Mouse (Mus musculus) liver, embryonic 16.5 days (tissue): ENCODE data around the gene Dlx3. TPM values are rescaled to one million over a fixed set of nuclear protein-coding genes. Genes with fewer than 3 reads are reported as not detected.

ENCODE experiments used
- ATAC-seq: fragments of 200-750 bp; cut with Nextera tagmentation; 2 replicates; pipeline ENCODE4 v1.8.0; 2017; ENCODE audit warnings: low read depth, mild to moderate bottlenecking, moderate number of reproducible peaks, moderate library complexity
- H3K27ac ChIP-seq: fragments of 300-500 bp; sonication (generic); 2 replicates; pipeline ENCODE4 v1.5.1; 2014; ENCODE audit warnings: mild to moderate bottlenecking, low read length
- H3K27me3 ChIP-seq: fragments of 300-500 bp; sonication (generic); 2 replicates; pipeline ENCODE4 v1.6.1; 2014; ENCODE audit warnings: low read depth, low read length, mixed read lengths; ENCODE audit not compliant: control insufficient read depth, insufficient read depth
- H3K36me3 ChIP-seq: fragments of 300-500 bp; sonication (generic); 2 replicates; pipeline ENCODE4 v1.6.1; 2014; ENCODE audit warnings: mild to moderate bottlenecking; ENCODE audit not compliant: control insufficient read depth, insufficient read depth
- H3K4me1 ChIP-seq: fragments of 300-500 bp; sonication (generic); 2 replicates; pipeline ENCODE4 v1.6.1; 2014; ENCODE audit warnings: low read depth, low read length, mixed read lengths; ENCODE audit not compliant: control insufficient read depth
- H3K4me2 ChIP-seq: fragments of 300-500 bp; sonication (generic); 2 replicates; pipeline ENCODE4 v1.6.1; 2014; ENCODE audit warnings: low read depth, low read length, mixed read lengths
- H3K4me3 ChIP-seq: fragments of 300-500 bp; sonication (generic); 2 replicates; pipeline ENCODE4 v1.5.1; 2014; ENCODE audit warnings: low read depth, mild to moderate bottlenecking, low read length
- H3K9ac ChIP-seq: fragments of 300-500 bp; sonication (generic); 2 replicates; pipeline ENCODE4 v1.6.1; 2014; ENCODE audit warnings: low read depth, low read length
- H3K9me3 ChIP-seq: fragments of 300-500 bp; sonication (generic); replicated peaks from 2 replicates; pipeline ENCODE4 v1.6.1; 2016; ENCODE audit warnings: low read length; ENCODE audit not compliant: control insufficient read depth
- WGBS: fragments of 180-500 bp; shearing (Covaris S2); extraction: QIAGEN DNeasy Blood & Tissue Kit; methylation state at CpG from one replicate; pipeline ENCODE4 v1.1.7; 2014; ENCODE audit not compliant: insufficient replicate concordance; 5-methylcytosine and 5-hydroxymethylcytosine counted together
- polyA plus RNA-seq: library from polyadenylated mRNA; unstranded; fragments of >200 nt; fragmentation: Nextera tagmentation; extraction: Ambion mirVana; gene quantifications from 2 replicates; pipeline ENCODE4 v1.2.1, GENCODE M21; 2015

The Dlx3 gene
- polyA plus RNA-seq, 1 experiment from 2014 or later, result not detected

DNA sequence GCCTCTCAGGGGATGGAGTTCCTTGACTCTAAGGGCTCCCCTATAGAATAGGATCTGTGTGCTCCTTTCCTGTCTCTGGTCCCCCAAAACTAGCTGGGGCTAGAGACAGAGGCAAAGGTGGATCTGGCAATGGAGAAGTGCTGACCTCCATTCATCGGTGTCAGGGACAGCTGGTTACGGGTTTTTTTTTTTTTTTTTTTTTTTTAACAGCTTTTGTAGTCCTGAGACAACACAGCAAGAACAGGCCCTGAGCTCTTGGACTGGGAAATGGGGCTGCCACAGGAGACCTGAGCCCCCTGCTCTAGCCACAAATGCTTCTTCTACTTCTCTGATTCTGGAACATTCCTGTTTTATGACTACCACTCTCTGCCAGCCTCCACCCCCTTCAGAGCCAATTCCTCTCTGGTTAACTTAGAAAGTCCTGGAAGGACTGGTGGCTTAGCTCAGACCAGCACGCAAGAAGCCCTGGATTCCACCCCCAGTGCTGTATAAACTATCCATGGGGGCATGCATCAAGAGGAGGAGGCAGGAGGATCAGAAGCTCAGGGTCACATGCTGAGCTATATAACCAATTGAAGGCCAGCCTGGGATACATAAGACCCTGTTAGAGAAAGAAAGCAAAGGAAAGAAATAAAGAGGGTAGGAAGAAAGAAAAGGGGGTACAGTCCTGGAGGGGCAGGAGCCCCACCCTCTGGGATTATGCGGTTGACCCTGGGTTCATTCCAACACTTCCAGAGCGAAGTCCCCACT is 21.4 kb upstream of the Dlx3 start:
- H3K27me3 ChIP-seq, result no peaks in the 10 kb centered on the region; the same call in 1 of the 2 replicates

DNA sequence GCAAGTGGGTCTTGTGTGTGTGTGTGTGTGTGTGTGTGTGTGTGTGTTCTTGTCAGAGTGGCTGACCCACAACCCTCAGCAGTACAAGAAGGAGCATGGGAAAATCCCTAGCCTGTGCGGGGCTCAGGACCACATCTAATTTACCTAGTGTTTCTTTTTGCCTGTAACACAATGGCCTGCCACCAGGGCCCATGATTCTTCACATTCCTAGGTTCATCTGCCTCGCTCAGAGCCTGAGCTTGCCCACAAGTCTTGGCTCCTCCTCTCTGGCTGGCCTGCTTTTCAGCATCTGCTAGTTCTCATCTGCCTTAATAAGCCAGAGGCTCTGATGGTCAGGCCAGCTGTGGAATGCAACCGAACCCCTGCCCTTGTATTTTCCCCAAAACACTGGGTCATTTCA is 19.5 kb upstream of the Dlx3 start:
- Histone ChIP-seq H3K27me3 (peaks cover 3% of the 10 kb centered on the region), H3K9me3 (no peaks in the 10 kb centered on the region), H3K4me2 (no peak overlapping the region), H3K9ac (no peak overlapping the region), H3K27ac (no peak overlapping the region), H3K4me3 (no peak overlapping the region), H3K4me1 (peaks cover 2% of the 10 kb centered on the region; the same call in 1 of the 2 replicates), H3K36me3 (no peaks in the 10 kb centered on the region)
- 37% methylated on average over 3 of the region's 3 CpGs for whole genome bisulfite sequencing
- no peak for ATAC-seq

More for the DNA sequence above, 21.4 kb upstream of the Dlx3 start:
- H3K9ac ChIP-seq, result no peak overlapping the region
- H3K36me3 ChIP-seq, result no peaks in the 10 kb centered on the region
- 58% methylated on average over 5 of the region's 5 CpGs for WGBS
- H3K4me3 ChIP-seq, result no peak overlapping the region
- H3K4me2 ChIP-seq, result no peak overlapping the region
- H3K27ac ChIP-seq, result no peak overlapping the region
- no peaks in the 10 kb centered on the region for H3K9me3 ChIP-seq
- peaks cover 2% of the 10 kb centered on the region; the same call in 1 of the 2 replicates for H3K4me1 ChIP-seq
- no peak for ATAC-seq

DNA sequence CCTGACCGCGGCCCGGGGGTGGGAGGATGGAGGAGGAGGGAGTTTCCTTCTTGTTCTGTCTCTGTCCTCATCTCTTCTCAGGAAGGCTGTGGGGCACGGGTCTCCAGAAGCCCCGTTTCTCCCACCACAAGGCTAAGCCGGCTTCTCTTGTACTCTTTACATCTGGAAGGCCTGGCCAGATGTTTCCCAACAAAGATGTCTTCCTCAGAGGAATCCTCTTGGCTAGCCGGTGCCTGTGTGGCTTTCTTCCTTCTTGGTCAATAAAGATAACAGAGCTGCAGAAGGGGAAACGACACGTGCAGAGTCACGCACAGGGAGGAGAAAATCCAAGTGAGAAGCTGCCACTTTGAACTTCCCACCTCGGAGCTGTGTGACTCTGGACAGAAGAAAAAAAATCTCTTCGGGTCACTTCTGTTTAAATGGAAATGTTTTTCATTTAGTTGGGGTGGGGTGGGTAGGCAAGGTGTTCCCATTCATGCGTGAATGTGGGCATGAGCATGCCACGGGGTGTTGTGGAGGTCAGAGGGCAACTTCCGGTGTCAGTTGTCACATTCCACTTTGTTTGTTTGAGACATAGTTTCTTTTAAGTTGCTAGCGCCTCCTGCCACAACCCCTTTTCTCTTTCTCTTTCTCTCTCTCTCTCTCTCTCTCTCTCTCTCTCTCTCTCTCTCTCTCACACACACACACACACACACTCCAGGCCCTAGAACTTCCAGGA is 18.7 kb upstream of the Dlx3 start:
- Histone ChIP-seq H3K9ac (no peak overlapping the region), H3K4me2 (no peak overlapping the region), H3K27ac (no peak overlapping the region), H3K36me3 (no peaks in the 10 kb centered on the region), H3K27me3 (peaks cover 12% of the 10 kb centered on the region), H3K4me1 (peaks cover 2% of the 10 kb centered on the region; the same call in 1 of the 2 replicates), H3K9me3 (no peaks in the 10 kb centered on the region), H3K4me3 (no peak overlapping the region)
- ATAC-seq, result no peak
- 14% methylated on average over 16 of the region's 16 CpGs for WGBS

DNA sequence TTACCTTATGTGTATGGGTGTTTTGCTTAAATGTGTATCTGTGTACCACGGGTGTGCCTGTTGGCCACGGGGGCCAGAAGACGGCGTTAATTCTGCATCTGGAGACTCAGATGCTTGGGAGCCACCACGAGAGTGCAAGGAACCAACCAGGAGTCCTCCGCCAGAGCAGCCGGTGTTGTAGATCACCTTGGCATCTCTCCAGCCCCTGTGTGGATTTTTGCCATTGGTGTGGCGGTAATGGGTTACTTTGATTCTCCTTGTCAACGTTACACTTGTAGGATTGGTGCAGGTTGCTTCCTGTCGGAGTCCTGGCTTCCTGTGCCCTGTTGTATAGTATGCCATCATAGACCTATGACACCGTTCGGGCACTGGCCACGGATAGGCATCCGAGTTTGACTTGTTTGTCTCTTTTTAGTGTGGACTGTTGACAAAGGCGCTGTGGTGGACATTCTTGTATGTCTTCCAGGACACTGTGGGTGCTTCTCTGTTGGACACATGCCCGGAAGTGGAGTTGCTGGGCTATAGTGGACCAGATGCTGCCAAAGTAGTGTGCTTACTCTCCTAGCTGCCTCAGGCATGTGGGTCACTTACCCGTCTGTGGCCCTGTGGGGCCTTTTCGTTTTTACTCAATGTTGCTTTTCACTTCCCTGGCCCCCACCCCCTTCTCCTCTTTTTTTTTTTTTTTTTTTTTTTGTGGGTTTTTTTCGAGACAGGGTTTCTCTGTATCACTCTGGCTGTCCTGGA is 17.6 kb upstream of the Dlx3 start:
- Histone ChIP-seq H3K4me3 (no peak overlapping the region), H3K4me1 (no peaks in the 10 kb centered on the region; the same call in 1 of the 2 replicates), H3K36me3 (no peaks in the 10 kb centered on the region), H3K27me3 (peaks cover 17% of the 10 kb centered on the region), H3K27ac (no peak overlapping the region), H3K9me3 (no peaks in the 10 kb centered on the region), H3K9ac (no peak overlapping the region), H3K4me2 (no peak overlapping the region)
- ATAC-seq, result no peak
- WGBS, result 69% methylated on average over 19 of the region's 19 CpGs

DNA sequence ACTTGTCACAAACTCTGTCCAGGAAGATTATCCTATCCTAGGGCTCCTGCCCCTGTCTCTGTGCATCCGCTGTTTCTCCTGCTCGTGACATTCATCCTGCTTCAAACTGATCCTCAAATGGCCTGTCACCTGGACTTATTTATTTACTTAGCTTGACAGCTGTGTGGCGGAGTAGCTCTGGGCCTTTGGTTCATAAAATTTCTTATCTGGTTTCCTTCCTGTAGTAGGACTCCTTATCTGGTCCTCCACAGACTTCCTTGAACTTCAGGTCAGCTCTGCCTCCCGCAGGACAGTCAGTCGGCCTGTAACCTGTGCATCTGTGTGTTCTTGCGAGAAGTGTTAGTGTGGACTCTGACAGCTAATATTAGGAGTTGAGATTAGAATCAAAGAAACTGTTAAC is 15.7 kb upstream of the Dlx3 start:
- no peaks in the 10 kb centered on the region for H3K9me3 ChIP-seq
- H3K27ac ChIP-seq, result no peak overlapping the region
- no peaks in the 10 kb centered on the region; the same call in 1 of the 2 replicates for H3K4me1 ChIP-seq
- H3K4me3 ChIP-seq, result no peak overlapping the region
- H3K9ac ChIP-seq, result no peak overlapping the region
- 10% methylated on average over 6 of the region's 6 CpGs for WGBS
- peaks cover 17% of the 10 kb centered on the region for H3K27me3 ChIP-seq
- ATAC-seq, result no peak
- no peaks in the 10 kb centered on the region for H3K36me3 ChIP-seq
- no peak overlapping the region for H3K4me2 ChIP-seq

DNA sequence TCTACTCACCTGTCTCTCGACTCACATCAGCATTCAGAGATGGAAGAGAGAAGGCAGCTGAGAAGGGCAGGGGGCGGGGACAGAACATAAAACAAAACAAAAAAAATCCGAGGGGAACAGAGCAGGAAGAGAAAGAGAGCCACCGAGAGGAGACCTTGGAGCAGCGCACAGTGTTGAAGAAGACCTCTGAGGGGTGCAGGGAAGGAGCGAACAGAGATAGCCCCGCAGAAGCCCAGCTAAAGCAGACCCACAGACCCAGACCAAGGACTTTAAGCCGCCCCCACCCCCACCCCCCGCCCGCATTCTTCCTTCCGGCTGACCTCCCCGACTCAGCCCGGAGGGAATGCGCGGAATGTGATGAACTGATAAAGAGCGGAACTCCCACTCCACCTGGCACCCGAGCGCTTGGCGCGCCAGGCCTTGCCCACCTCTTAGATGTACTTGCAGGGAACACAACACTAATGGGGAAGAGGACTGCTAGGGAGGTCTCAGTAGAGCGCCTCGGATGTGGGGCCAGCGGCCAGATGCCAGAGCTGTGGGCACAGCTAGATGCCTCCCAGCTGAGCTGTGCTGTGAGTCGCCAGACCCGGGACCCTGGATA is 14.5 kb upstream of the Dlx3 start:
- H3K27ac ChIP-seq, result no peak overlapping the region
- no peak for ATAC-seq
- no peak overlapping the region for H3K9ac ChIP-seq
- peaks cover 17% of the 10 kb centered on the region for H3K27me3 ChIP-seq
- H3K4me2 ChIP-seq, result peak overlapping the region; percentile 15; the same call in 1 of the 2 replicates
- H3K4me3 ChIP-seq, result no peak overlapping the region
- WGBS, result under 1% methylated on average over 25 of the region's 25 CpGs
- H3K36me3 ChIP-seq, result no peaks in the 10 kb centered on the region
- no peaks in the 10 kb centered on the region for H3K9me3 ChIP-seq
- H3K4me1 ChIP-seq, result no peaks in the 10 kb centered on the region; the same call in 1 of the 2 replicates

DNA sequence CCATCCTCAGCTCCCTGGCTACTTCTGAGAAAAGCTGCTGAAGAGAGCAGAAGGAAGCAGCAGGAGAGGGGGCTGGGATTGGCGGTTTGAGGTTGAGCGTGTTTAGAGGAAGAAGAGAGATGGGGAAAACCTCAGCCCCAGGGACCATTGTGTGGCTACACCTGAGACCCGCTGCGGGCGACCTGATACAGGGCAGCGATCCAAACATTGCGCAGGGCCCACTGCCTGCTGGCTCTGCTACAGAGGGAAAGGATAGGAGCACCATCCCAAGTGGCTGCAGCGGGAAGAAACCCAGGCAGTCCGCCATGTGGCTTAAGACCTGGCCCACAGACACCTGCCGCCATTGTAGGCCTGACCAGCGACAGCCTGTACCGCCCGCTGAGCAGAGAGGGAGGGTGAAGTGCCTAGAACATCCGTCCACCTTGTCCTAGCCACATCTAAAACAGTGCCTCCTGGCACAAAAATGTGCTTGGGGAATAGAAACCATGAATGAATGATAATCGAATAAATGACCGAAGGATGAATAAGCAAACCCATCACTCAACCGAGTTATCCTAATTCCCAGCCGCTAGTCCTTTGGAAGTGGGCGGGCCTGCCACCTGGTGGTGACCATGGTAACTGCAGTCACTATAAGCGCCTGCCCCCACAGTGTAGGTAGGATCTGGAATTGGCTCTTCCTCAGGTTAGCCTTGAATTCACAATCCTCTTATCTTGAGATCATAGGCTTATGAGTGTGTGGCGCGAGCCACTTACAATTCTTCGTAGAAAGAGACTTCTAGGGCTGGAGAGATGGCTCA is 13.3 kb upstream of the Dlx3 start:
- Histone ChIP-seq H3K9ac (no peak overlapping the region), H3K36me3 (no peaks in the 10 kb centered on the region), H3K4me3 (no peak overlapping the region), H3K9me3 (no peaks in the 10 kb centered on the region), H3K4me1 (no peaks in the 10 kb centered on the region; the same call in 1 of the 2 replicates), H3K4me2 (no peak overlapping the region), H3K27ac (no peak overlapping the region), H3K27me3 (peaks cover 17% of the 10 kb centered on the region)
- WGBS, result 25% methylated on average over 23 of the region's 23 CpGs
- no peak for ATAC-seq

DNA sequence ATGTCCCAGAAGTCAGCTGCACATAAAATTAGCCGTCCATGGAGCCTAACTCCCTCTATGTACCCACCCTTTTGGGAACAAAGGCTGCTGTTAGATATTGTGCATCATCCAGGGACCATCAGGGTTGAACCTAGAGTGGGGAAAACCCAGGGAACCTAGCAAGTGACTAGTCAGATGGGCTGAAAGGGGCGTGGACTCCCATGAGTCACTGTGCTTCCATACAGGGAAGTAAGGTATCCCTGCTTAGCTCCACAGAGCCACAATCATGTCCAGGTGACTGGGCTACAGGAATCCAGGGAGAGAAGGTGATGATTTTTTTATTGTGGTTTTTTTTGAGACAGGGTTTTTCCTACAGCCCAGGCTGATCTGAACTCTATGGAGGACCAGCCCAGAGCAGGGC is 10.9 kb upstream of the Dlx3 start:
- H3K27me3 ChIP-seq, result peaks cover 15% of the 10 kb centered on the region
- WGBS, result 65% methylated on average over 2 of the region's 2 CpGs
- H3K9ac ChIP-seq, result no peak overlapping the region
- H3K4me2 ChIP-seq, result no peak overlapping the region
- no peak for ATAC-seq
- H3K36me3 ChIP-seq, result no peaks in the 10 kb centered on the region
- H3K4me1 ChIP-seq, result no peaks in the 10 kb centered on the region; the same call in 1 of the 2 replicates
- H3K27ac ChIP-seq, result no peak overlapping the region
- H3K4me3 ChIP-seq, result no peak overlapping the region
- no peaks in the 10 kb centered on the region for H3K9me3 ChIP-seq
